Mouse (Mus musculus) intestine, embryonic 16.5 days (tissue): ENCODE measurements around the gene Orai3. TPM values are rescaled to one million over a fixed set of nuclear protein-coding genes. Genes with fewer than 3 reads are reported as not detected.
"Not testable (repeated sequence)": the region's sequence is repeated elsewhere in the genome, so short reads cannot be mapped to it uniquely, and the experiment has no call there.

Source experiments
- ATAC-seq: fragments of 200-750 bp; cut with Nextera tagmentation; 2 replicates; pipeline ENCODE4 v1.8.0; 2017; ENCODE audit warnings: moderate TSS enrichment, moderate library complexity
- H3K27ac ChIP-seq: fragments of 300-500 bp; sonication (generic); 2 replicates; pipeline ENCODE4 v1.5.1; 2014; ENCODE audit warnings: mild to moderate bottlenecking, low read length
- H3K27me3 ChIP-seq: fragments of 300-500 bp; sonication (generic); replicated peaks from 2 replicates; pipeline ENCODE4 v1.6.1; 2014; ENCODE audit warnings: low read length, control low read depth, mixed read lengths; ENCODE audit not compliant: control insufficient read depth, insufficient read depth
- H3K36me3 ChIP-seq: fragments of 300-500 bp; sonication (generic); 2 replicates; pipeline ENCODE4 v1.6.1; 2014; ENCODE audit warnings: low read length, control low read depth; ENCODE audit not compliant: control insufficient read depth, insufficient read depth
- H3K4me1 ChIP-seq: fragments of 300-500 bp; sonication (generic); 2 replicates; pipeline ENCODE4 v1.6.1; 2014; ENCODE audit warnings: low read length, control low read depth, mixed read lengths; ENCODE audit not compliant: control insufficient read depth, insufficient read depth
- H3K4me2 ChIP-seq: fragments of 300-500 bp; sonication (generic); 2 replicates; pipeline ENCODE4 v1.6.1; 2014; ENCODE audit warnings: low read depth, low read length, control low read depth
- H3K4me3 ChIP-seq: fragments of 300-500 bp; sonication (generic); 2 replicates; pipeline ENCODE4 v1.5.1; 2014; ENCODE audit warnings: mild to moderate bottlenecking, low read length
- H3K9ac ChIP-seq: fragments of 300-500 bp; sonication (generic); 2 replicates; pipeline ENCODE4 v1.6.1; 2014; ENCODE audit warnings: low read depth, low read length
- H3K9me3 ChIP-seq: fragments of 300-500 bp; sonication (generic); 2 replicates; pipeline ENCODE4 v1.6.1; 2016; ENCODE audit warnings: low read length, control low read depth; ENCODE audit not compliant: control insufficient read depth
- whole genome bisulfite sequencing: fragments of 180-500 bp; shearing (Covaris S2); extraction: QIAGEN DNeasy Blood & Tissue Kit; methylation state at CpG from one replicate; pipeline ENCODE4 v1.1.7; 2014; 5-methylcytosine and 5-hydroxymethylcytosine counted together
- polyA plus RNA-seq: library from polyadenylated mRNA; unstranded; fragments of >200 nt; fragmentation: Nextera tagmentation; extraction: Ambion mirVana; gene quantifications from 2 replicates; pipeline ENCODE4 v1.2.1, GENCODE M21; 2015

Gene Orai3
- polyA plus RNA-seq, 1 experiment from 2014 or later, result 24.6 TPM

GRCm38 (mm10) chr7:127770039-127770905 is 657 bp downstream of the Orai3 start:
- WGBS, result 1% methylated on average over 27 of the region's 27 CpGs
- peak; percentile 41 for ATAC-seq

GRCm38 (mm10) chr7:127771262-127771661 is 1.6 kb downstream of the Orai3 start:
- Histone ChIP-seq H3K36me3 (0 out of 2 replicates have a peak, but pooled peaks cover 5% of the 10 kb centered on the region), H3K9ac (no peak overlapping the region), H3K9me3 (no peaks in the 10 kb centered on the region), H3K27me3 (no peaks in the 10 kb centered on the region), H3K4me2 (no peak overlapping the region), H3K4me3 (no peak overlapping the region), H3K27ac (no peak overlapping the region), H3K4me1 (peaks cover 17% of the 10 kb centered on the region)
- ATAC-seq, result no peak
- WGBS, result 69% methylated on average over 5 of the region's 5 CpGs

More at GRCm38 (mm10) chr7:127770039-127770905, 657 bp downstream of the Orai3 start:
- Histone ChIP-seq H3K9me3 (no peaks in the 10 kb centered on the region), H3K4me3 (peak overlapping the region; percentile 84), H3K4me1 (peaks cover 17% of the 10 kb centered on the region), H3K9ac (peak overlapping the region; percentile 97), H3K36me3 (0 out of 2 replicates have a peak, but pooled peaks cover 5% of the 10 kb centered on the region), H3K27me3 (no peaks in the 10 kb centered on the region), H3K27ac (peak overlapping the region; percentile 90), H3K4me2 (peak overlapping the region; percentile 74)

- no peak overlapping the region for H3K4me2 ChIP-seq
- 50% methylated on average over 3 of the region's 3 CpGs for WGBS
- ATAC-seq, result no peak
Measured at GRCm38 (mm10) chr7:127772080-127772479, 2.5 kb downstream of the Orai3 start.

GRCm38 (mm10) chr7:127772557-127772956 is 2.9 kb downstream of the Orai3 start:
- Histone ChIP-seq H3K4me1 (peaks cover 17% of the 10 kb centered on the region), H3K4me2 (no peak overlapping the region), H3K27ac (no peak overlapping the region), H3K9me3 (no peaks in the 10 kb centered on the region), H3K36me3 (0 out of 2 replicates have a peak, but pooled peaks cover 2% of the 10 kb centered on the region), H3K27me3 (no peaks in the 10 kb centered on the region), H3K9ac (no peak overlapping the region), H3K4me3 (no peak overlapping the region)
- 96% methylated on average over 1 of the region's 1 CpGs for WGBS
- no peak for ATAC-seq

More at GRCm38 (mm10) chr7:127772080-127772479, 2.5 kb downstream of the Orai3 start:
- Histone ChIP-seq H3K27me3 (no peaks in the 10 kb centered on the region), H3K4me3 (no peak overlapping the region), H3K9me3 (no peaks in the 10 kb centered on the region), H3K4me1 (peaks cover 17% of the 10 kb centered on the region), H3K27ac (no peak overlapping the region), H3K36me3 (0 out of 2 replicates have a peak, but pooled peaks cover 5% of the 10 kb centered on the region), H3K9ac (no peak overlapping the region)

- no peak for ATAC-seq
- 38% methylated on average over 9 of the region's 9 CpGs for WGBS
- Histone ChIP-seq H3K4me2 (no peak overlapping the region), H3K4me3 (no peak overlapping the region), H3K36me3 (no peaks in the 10 kb centered on the region), H3K27ac (no peak overlapping the region), H3K27me3 (no peaks in the 10 kb centered on the region), H3K4me1 (peaks cover 21% of the 10 kb centered on the region), H3K9me3 (no peaks in the 10 kb centered on the region), H3K9ac (no peak overlapping the region)
Measured at GRCm38 (mm10) chr7:127773664-127774384, 4.2 kb downstream of the Orai3 start.

- H3K9ac ChIP-seq, result peak overlapping the region; percentile 95
- H3K36me3 ChIP-seq, ATAC-seq, H3K27ac ChIP-seq, H3K9me3 ChIP-seq, H3K27me3 ChIP-seq: not testable (repeated sequence)
- H3K4me1 ChIP-seq, result peaks cover 18% of the 10 kb centered on the region
- peak overlapping the region; percentile 84 for H3K4me3 ChIP-seq
- peak overlapping the region; percentile 49 for H3K4me2 ChIP-seq
- 77% methylated on average over 7 of the region's 7 CpGs for WGBS
Measured at GRCm38 (mm10) chr7:127775837-127776236, 6.2 kb downstream of the Orai3 start.

- H3K4me1 ChIP-seq, result peaks cover 12% of the 10 kb centered on the region
- peak within 1 kb of the TSS; percentile 89 for H3K4me2 ChIP-seq
- no peaks in the 10 kb centered on the region for H3K9me3 ChIP-seq
- under 1% methylated on average over 23 of the region's 23 CpGs for WGBS
- peak within 1 kb of the TSS; percentile 95 for H3K9ac ChIP-seq
- H3K36me3 ChIP-seq, result 0 out of 2 replicates have a peak, but pooled peaks cover 4% of the 10 kb centered on the region
- peak within 1 kb of the TSS; percentile 84 for H3K4me3 ChIP-seq
- H3K27me3 ChIP-seq, result no peaks in the 10 kb centered on the region
- peak; percentile 62 for ATAC-seq
- H3K27ac ChIP-seq, result peak within 1 kb of the TSS; percentile 98
Measured at GRCm38 (mm10) chr7:127776426-127776825, 6.8 kb downstream of the Orai3 start, which contains the start of gene Setd1a. Setd1a (plus strand) TSS chr7:127776670.

- Histone ChIP-seq H3K4me3 (peak overlapping the region; percentile 84), H3K4me1 (peaks cover 11% of the 10 kb centered on the region), H3K27ac (peak overlapping the region; percentile 98), H3K36me3 (0 out of 2 replicates have a peak, but pooled peaks cover 4% of the 10 kb centered on the region), H3K9ac (peak overlapping the region; percentile 95), H3K9me3 (no peaks in the 10 kb centered on the region), H3K4me2 (peak overlapping the region; percentile 49), H3K27me3 (no peaks in the 10 kb centered on the region)
- under 1% methylated on average over 57 of the region's 70 CpGs for WGBS
- peak; percentile 95 for ATAC-seq
Measured at GRCm38 (mm10) chr7:127776878-127777473, 7.4 kb downstream of the Orai3 start.
